Mouse (Mus musculus): ENCODE measurements around the gene Ltk. TPM values are rescaled to one million over a fixed set of nuclear protein-coding genes. Genes with fewer than 3 reads are reported as not detected.
"Not testable (repeated sequence)": the region's sequence is repeated elsewhere in the genome, so short reads cannot be mapped to it uniquely, and the experiment has no call there.

Gene Ltk
- polyA plus RNA-seq, 1 experiment from 2014 or later = 2.1 TPM

- no peak overlapping the region for H3K27ac ChIP-seq
- no peak overlapping the region for H3K9ac ChIP-seq
- H3K4me3 ChIP-seq (replicated peaks) = no peak overlapping the region
- no peaks in the 10 kb centered on the region for H3K27me3 ChIP-seq (replicated peaks)
- H3K36me3 ChIP-seq = peaks cover 15% of the 10 kb centered on the region
- no peaks in the 10 kb centered on the region for H3K9me3 ChIP-seq
- ATAC-seq (ENCODE audit: insufficient read depth, low FRiP score, low read depth) = no peak
- no peak overlapping the region for H3K4me2 ChIP-seq
- WGBS = 18% methylated on average over 12 of the region's 12 CpGs
- H3K4me1 ChIP-seq = peaks cover 13% of the 10 kb centered on the region
Measured at GRCm38 (mm10) chr2:119737124-119737523, 23.1 kb downstream of the Ltk start.

- no peaks in the 10 kb centered on the region for H3K27me3 ChIP-seq (replicated peaks)
- H3K4me1 ChIP-seq = no peaks in the 10 kb centered on the region
- no peak overlapping the region for H3K4me3 ChIP-seq (replicated peaks)
- H3K4me2 ChIP-seq = no peak overlapping the region
- WGBS = 80% methylated on average over 4 of the region's 4 CpGs
- no peak overlapping the region for H3K27ac ChIP-seq
- no peak for ATAC-seq (ENCODE audit: insufficient read depth, low FRiP score, low read depth)
- no peaks in the 10 kb centered on the region for H3K9me3 ChIP-seq
- H3K36me3 ChIP-seq = peaks cover 52% of the 10 kb centered on the region
- H3K9ac ChIP-seq = no peak overlapping the region
Measured at GRCm38 (mm10) chr2:119730735-119731134, 29.5 kb downstream of the Ltk start.

GRCm38 (mm10) chr2:119727762-119728416 is 32.3 kb downstream of the Ltk start:
- peaks cover 54% of the 10 kb centered on the region for H3K36me3 ChIP-seq
- ATAC-seq (ENCODE audit: insufficient read depth, low FRiP score, low read depth) = no peak
- no peak overlapping the region for H3K27ac ChIP-seq
- no peak overlapping the region for H3K9ac ChIP-seq
- 92% methylated on average over 3 of the region's 3 CpGs for WGBS
- H3K4me1 ChIP-seq = no peaks in the 10 kb centered on the region
- no peak overlapping the region for H3K4me2 ChIP-seq
- no peaks in the 10 kb centered on the region for H3K9me3 ChIP-seq
- no peaks in the 10 kb centered on the region for H3K27me3 ChIP-seq (replicated peaks)
- no peak overlapping the region for H3K4me3 ChIP-seq (replicated peaks)

- Histone ChIP-seq H3K4me1 (no peaks in the 10 kb centered on the region), H3K4me2 (no peak overlapping the region), H3K9me3 (no peaks in the 10 kb centered on the region), H3K9ac (no peak overlapping the region), H3K27me3 (replicated peaks) (no peaks in the 10 kb centered on the region), H3K36me3 (peaks cover 44% of the 10 kb centered on the region), H3K4me3 (replicated peaks) (no peak overlapping the region), H3K27ac (no peak overlapping the region)
- ATAC-seq (ENCODE audit: insufficient read depth, low FRiP score, low read depth) = no peak
- WGBS = 95% methylated on average over 8 of the region's 8 CpGs
Measured at GRCm38 (mm10) chr2:119721070-119721469, 39.2 kb downstream of the Ltk start.

- H3K9me3 ChIP-seq; H3K4me1 ChIP-seq; H3K9ac ChIP-seq; H3K27ac ChIP-seq; ATAC-seq (ENCODE audit: insufficient read depth, low FRiP score, low read depth); H3K27me3 ChIP-seq (replicated peaks); H3K4me2 ChIP-seq; H3K4me3 ChIP-seq (replicated peaks): not testable (repeated sequence)
- peaks cover 22% of the 10 kb centered on the region for H3K36me3 ChIP-seq
- 84% methylated on average over 2 of the region's 2 CpGs for WGBS
Measured at GRCm38 (mm10) chr2:119715868-119716267, 44.4 kb downstream of the Ltk start.

- H3K27me3 ChIP-seq (replicated peaks) = no peaks in the 10 kb centered on the region
- no peak overlapping the region for H3K27ac ChIP-seq
- WGBS = 86% methylated on average over 3 of the region's 3 CpGs
- H3K4me3 ChIP-seq (replicated peaks) = no peak overlapping the region
- peaks cover 27% of the 10 kb centered on the region for H3K36me3 ChIP-seq
- ATAC-seq (ENCODE audit: insufficient read depth, low FRiP score, low read depth) = no peak
- H3K4me1 ChIP-seq = no peaks in the 10 kb centered on the region
- H3K9me3 ChIP-seq = no peaks in the 10 kb centered on the region
- no peak overlapping the region for H3K4me2 ChIP-seq
- no peak overlapping the region for H3K9ac ChIP-seq
Measured at GRCm38 (mm10) chr2:119710011-119710410, 50.2 kb downstream of the Ltk start.

- Histone ChIP-seq H3K27me3 (replicated peaks) (no peaks in the 10 kb centered on the region), H3K36me3 (peaks cover 20% of the 10 kb centered on the region), H3K4me2 (no peak overlapping the region), H3K9me3 (no peaks in the 10 kb centered on the region), H3K9ac (no peak overlapping the region), H3K27ac (no peak overlapping the region), H3K4me1 (no peaks in the 10 kb centered on the region), H3K4me3 (replicated peaks) (no peak overlapping the region)
- WGBS = 74% methylated on average over 3 of the region's 3 CpGs
- ATAC-seq (ENCODE audit: insufficient read depth, low FRiP score, low read depth) = no peak
Measured at GRCm38 (mm10) chr2:119707676-119708075, 52.6 kb downstream of the Ltk start.

- WGBS = 91% methylated on average over 2 of the region's 2 CpGs
- Histone ChIP-seq H3K9me3 (no peaks in the 10 kb centered on the region), H3K4me1 (no peaks in the 10 kb centered on the region), H3K27ac (no peak overlapping the region), H3K9ac (no peak overlapping the region), H3K27me3 (replicated peaks) (no peaks in the 10 kb centered on the region), H3K36me3 (peaks cover 15% of the 10 kb centered on the region), H3K4me3 (replicated peaks) (no peak overlapping the region), H3K4me2 (no peak overlapping the region)
- no peak for ATAC-seq (ENCODE audit: insufficient read depth, low FRiP score, low read depth)
Measured at GRCm38 (mm10) chr2:119703171-119703570, 57.1 kb downstream of the Ltk start.

Other genes starting within 250 kb of the Ltk start
- 0.42 and 0.48 TPM in 2 replicates for gene Exd1, start 212.8 kb downstream of the Ltk start, polyA plus RNA-seq (2015; fragmentation: Nextera tagmentation; extraction: Ambion mirVana)
- 68.1 and 73.6 TPM in 2 replicates for gene Chp1, start 212.7 kb downstream of the Ltk start, polyA plus RNA-seq (2015; fragmentation: Nextera tagmentation; extraction: Ambion mirVana)
- gene Nusap1, start 142.1 kb downstream of the Ltk start, polyA plus RNA-seq (2015; fragmentation: Nextera tagmentation; extraction: Ambion mirVana) = 68.5 and 69.7 TPM in 2 replicates
- gene Oip5, start 142.0 kb downstream of the Ltk start, polyA plus RNA-seq (2015; fragmentation: Nextera tagmentation; extraction: Ambion mirVana) = 24.2 and 27.1 TPM in 2 replicates
- 43.0 and 46.3 TPM in 2 replicates for gene Ndufaf1, start 97.6 kb downstream of the Ltk start, polyA plus RNA-seq (2015; fragmentation: Nextera tagmentation; extraction: Ambion mirVana)
- 35.8 and 47.4 TPM in 2 replicates for gene Rtf1, start 85.4 kb downstream of the Ltk start, polyA plus RNA-seq (2015; fragmentation: Nextera tagmentation; extraction: Ambion mirVana)
- gene Itpka, start 18.1 kb downstream of the Ltk start, polyA plus RNA-seq (2015; fragmentation: Nextera tagmentation; extraction: Ambion mirVana) = 9.8 and 10.2 TPM in 2 replicates
- gene Rpap1, start 27.1 kb upstream of the Ltk start, polyA plus RNA-seq (2015; fragmentation: Nextera tagmentation; extraction: Ambion mirVana) = 25.3 and 29.5 TPM in 2 replicates
- 23.0 and 23.6 TPM in 2 replicates for gene Tyro3, start 37.3 kb upstream of the Ltk start, polyA plus RNA-seq (2015; fragmentation: Nextera tagmentation; extraction: Ambion mirVana)
- 23.3 and 24.5 TPM in 2 replicates for gene Mga, start 136.8 kb upstream of the Ltk start, polyA plus RNA-seq (2015; fragmentation: Nextera tagmentation; extraction: Ambion mirVana)
- gene Mapkbp1, start 212.3 kb upstream of the Ltk start, polyA plus RNA-seq (2015; fragmentation: Nextera tagmentation; extraction: Ambion mirVana) = 2.8 and 3.3 TPM in 2 replicates

Measured in stomach, embryonic 15.5 days (tissue).